Mouse (Mus musculus) CH12.LX (cell line): ENCODE data around the gene Rcan2.

ENCODE experiments used
- CTCF ChIP-seq, 2 experiments: IDR thresholded peaks in 1 of 2; conservative IDR thresholded peaks in 1 of 2; 2 replicates each; pipeline ENCODE4 v1.5.1; 2011 to 2012; ENCODE audit warnings: low read depth in 2 of 2, low read length in 2 of 2, improper control_type of control experiment in 1 of 2, inconsistent platforms in 1 of 2, mild to moderate bottlenecking in 1 of 2, moderate library complexity in 1 of 2
- NRF1 ChIP-seq: IDR thresholded peaks from 2 replicates; pipeline ENCODE4 v1.6.1; 2014; ENCODE audit warnings: low read depth, mild to moderate bottlenecking, inconsistent platforms, low read length, improper control_type of control experiment, moderate library complexity
- POLR2A ChIP-seq: IDR thresholded peaks from 2 replicates; pipeline ENCODE4 v1.6.1; 2011; ENCODE audit warnings: low read depth, mild to moderate bottlenecking, improper control_type of control experiment, low read length
- SMC3 ChIP-seq: IDR thresholded peaks from 2 replicates; pipeline ENCODE4 v1.6.1; 2011; ENCODE audit warnings: low read depth, low read length, improper control_type of control experiment
- USF1 ChIP-seq: IDR thresholded peaks from 2 replicates; pipeline ENCODE4 v1.6.1; 2014; ENCODE audit warnings: low read depth, mild to moderate bottlenecking, inconsistent platforms, low read length, improper control_type of control experiment

- TF ChIP-seq SMC3: no peak
- TF ChIP-seq POLR2A: no peak
- TF ChIP-seq NRF1: no peak
- no peak for TF ChIP-seq CTCF (conservative IDR thresholded peaks at IDR 0.05 in 1 of 2, IDR thresholded peaks at IDR 0.05 in 1 of 2; ENCODE audit: low read depth in 2 of 2, low read length in 2 of 2)
- no peak for TF ChIP-seq USF1
These were observed 257.0 kb downstream of the Rcan2 start for GRCm38 (mm10) chr17:44058145-44058544.
